Mouse (Mus musculus) forebrain, embryonic 12.5 days (tissue): ENCODE measurements around the gene Nup85. TPM values are rescaled to one million over a fixed set of nuclear protein-coding genes. Genes with fewer than 3 reads are reported as not detected.

ENCODE experiments used
- ATAC-seq: fragments of 200-750 bp; cut with Nextera tagmentation; 2 replicates; pipeline ENCODE4 v1.8.0; 2017; ENCODE audit warnings: moderate TSS enrichment; ENCODE audit not compliant: low FRiP score
- H3K27ac ChIP-seq: fragments of 300-500 bp; sonication (generic); 2 replicates; pipeline ENCODE4 v1.5.1; 2016; ENCODE audit warnings: mild to moderate bottlenecking
- H3K27me3 ChIP-seq: fragments of 300-500 bp; sonication (generic); 2 replicates; pipeline ENCODE4 v1.6.1; 2016; ENCODE audit warnings: mild to moderate bottlenecking
- H3K36me3 ChIP-seq: fragments of 300-500 bp; sonication (generic); replicated peaks from 2 replicates; pipeline ENCODE4 v1.6.1; 2016; ENCODE audit warnings: mild to moderate bottlenecking
- H3K4me1 ChIP-seq: fragments of 300-500 bp; sonication (generic); 2 replicates; pipeline ENCODE4 v1.6.1; 2016
- H3K4me2 ChIP-seq: fragments of 300-500 bp; sonication (generic); 2 replicates; pipeline ENCODE4 v1.6.1; 2016; ENCODE audit warnings: mild to moderate bottlenecking, moderate library complexity
- H3K4me3 ChIP-seq: fragments of 300-500 bp; sonication (generic); replicated peaks from 2 replicates; pipeline ENCODE4 v1.5.1; 2016; ENCODE audit warnings: mild to moderate bottlenecking
- H3K9ac ChIP-seq: fragments of 300-500 bp; sonication (generic); 2 replicates; pipeline ENCODE4 v1.6.1; 2016; ENCODE audit warnings: mild to moderate bottlenecking
- H3K9me3 ChIP-seq: fragments of 300-500 bp; sonication (generic); 2 replicates; pipeline ENCODE4 v1.6.1; 2016
- WGBS: fragments of 180-500 bp; shearing (Covaris S2); methylation state at CpG from one replicate; pipeline ENCODE4 v1.1.7; 2016; 5-methylcytosine and 5-hydroxymethylcytosine counted together
- polyA plus RNA-seq: library from polyadenylated mRNA; unstranded; fragments of >200 nt; fragmentation: Nextera tagmentation; extraction: Ambion mirVana; gene quantifications from 2 replicates; pipeline ENCODE4 v1.2.1, GENCODE M21; 2016

Nup85 gene
- polyA plus RNA-seq, 1 experiment from 2014 or later = 199 TPM

- Histone ChIP-seq H3K36me3 (peaks cover 97% of the 10 kb centered on the region), H3K4me1 (no peaks in the 10 kb centered on the region), H3K9ac (no peak overlapping the region), H3K9me3 (no peaks in the 10 kb centered on the region), H3K27ac (no peak overlapping the region), H3K4me2 (no peak overlapping the region), H3K27me3 (no peaks in the 10 kb centered on the region), H3K4me3 (no peak overlapping the region)
- no peak for ATAC-seq
- WGBS = 92% methylated on average over 9 of the region's 9 CpGs
Observed at GRCm38 (mm10) chr11:115586403-115586802, 22.2 kb downstream of the Nup85 start.

- Histone ChIP-seq H3K4me1 (no peaks in the 10 kb centered on the region), H3K9me3 (no peaks in the 10 kb centered on the region), H3K4me3 (no peak overlapping the region), H3K9ac (no peak overlapping the region), H3K27me3 (no peaks in the 10 kb centered on the region), H3K4me2 (no peak overlapping the region), H3K27ac (no peak overlapping the region), H3K36me3 (peaks cover 96% of the 10 kb centered on the region)
- ATAC-seq = no peak
- 84% methylated on average over 9 of the region's 9 CpGs for WGBS
Observed at GRCm38 (mm10) chr11:115587984-115588383, 23.8 kb downstream of the Nup85 start.

GRCm38 (mm10) chr11:115590526-115591075 is 26.4 kb downstream of the Nup85 start:
- Histone ChIP-seq H3K27ac (no peak overlapping the region), H3K4me1 (no peaks in the 10 kb centered on the region), H3K4me2 (no peak overlapping the region), H3K4me3 (no peak overlapping the region), H3K9me3 (no peaks in the 10 kb centered on the region), H3K9ac (no peak overlapping the region), H3K27me3 (no peaks in the 10 kb centered on the region), H3K36me3 (peaks cover 92% of the 10 kb centered on the region)
- 89% methylated on average over 2 of the region's 2 CpGs for WGBS
- no peak for ATAC-seq

GRCm38 (mm10) chr11:115595209-115595608 is 31.0 kb downstream of the Nup85 start:
- Histone ChIP-seq H3K36me3 (peaks cover 65% of the 10 kb centered on the region), H3K27me3 (no peaks in the 10 kb centered on the region), H3K4me1 (no peaks in the 10 kb centered on the region), H3K4me2 (no peak overlapping the region), H3K27ac (no peak overlapping the region), H3K4me3 (no peak overlapping the region), H3K9ac (no peak overlapping the region), H3K9me3 (no peaks in the 10 kb centered on the region)
- 95% methylated on average over 3 of the region's 3 CpGs for WGBS
- ATAC-seq = no peak

GRCm38 (mm10) chr11:115598309-115598708 is 34.1 kb downstream of the Nup85 start:
- Histone ChIP-seq H3K27ac (no peak overlapping the region), H3K9me3 (no peaks in the 10 kb centered on the region), H3K27me3 (no peaks in the 10 kb centered on the region), H3K36me3 (peaks cover 42% of the 10 kb centered on the region), H3K9ac (no peak overlapping the region), H3K4me2 (no peak overlapping the region), H3K4me1 (peaks cover 16% of the 10 kb centered on the region), H3K4me3 (no peak overlapping the region)
- 94% methylated on average over 4 of the region's 4 CpGs for WGBS
- no peak for ATAC-seq

GRCm38 (mm10) chr11:115599722-115600121 is 35.5 kb downstream of the Nup85 start:
- Histone ChIP-seq H3K27me3 (no peaks in the 10 kb centered on the region), H3K9me3 (no peaks in the 10 kb centered on the region), H3K27ac (no peak overlapping the region), H3K9ac (no peak overlapping the region), H3K4me2 (no peak overlapping the region), H3K4me3 (no peak overlapping the region), H3K4me1 (peaks cover 20% of the 10 kb centered on the region), H3K36me3 (peaks cover 28% of the 10 kb centered on the region)
- no peak for ATAC-seq
- WGBS = 93% methylated on average over 7 of the region's 7 CpGs

- Histone ChIP-seq H3K27ac (no peak overlapping the region), H3K36me3 (peaks cover 23% of the 10 kb centered on the region), H3K4me3 (no peak overlapping the region), H3K9ac (no peak overlapping the region), H3K4me2 (no peak overlapping the region), H3K27me3 (no peaks in the 10 kb centered on the region), H3K9me3 (no peaks in the 10 kb centered on the region), H3K4me1 (peaks cover 30% of the 10 kb centered on the region)
- no peak for ATAC-seq
- WGBS = 96% methylated on average over 15 of the region's 15 CpGs
Observed at GRCm38 (mm10) chr11:115600743-115601142, 36.5 kb downstream of the Nup85 start.

- 97% methylated on average over 4 of the region's 4 CpGs for WGBS
- ATAC-seq = no peak
- Histone ChIP-seq H3K4me1 (peaks cover 31% of the 10 kb centered on the region), H3K9me3 (no peaks in the 10 kb centered on the region), H3K9ac (no peak overlapping the region), H3K27me3 (no peaks in the 10 kb centered on the region), H3K36me3 (peaks cover 23% of the 10 kb centered on the region), H3K27ac (no peak overlapping the region), H3K4me2 (no peak overlapping the region), H3K4me3 (no peak overlapping the region)
Observed at GRCm38 (mm10) chr11:115601174-115601573, 36.9 kb downstream of the Nup85 start.

GRCm38 (mm10) chr11:115603128-115603475 is 38.9 kb downstream of the Nup85 start:
- Histone ChIP-seq H3K9me3 (no peaks in the 10 kb centered on the region), H3K27me3 (no peaks in the 10 kb centered on the region), H3K4me2 (peak overlapping the region; percentile 73), H3K4me3 (peak overlapping the region; percentile 99), H3K4me1 (peaks cover 31% of the 10 kb centered on the region), H3K9ac (peak overlapping the region; percentile 98), H3K27ac (peak overlapping the region; percentile 85), H3K36me3 (peaks cover 32% of the 10 kb centered on the region)
- WGBS = 7% methylated on average over 15 of the region's 15 CpGs
- no peak for ATAC-seq

- H3K27ac ChIP-seq = peak within 1 kb of the TSS; percentile 85
- H3K9me3 ChIP-seq = no peaks in the 10 kb centered on the region
- under 1% methylated on average over 84 of the region's 93 CpGs for WGBS
- peak within 1 kb of the TSS; percentile 98 for H3K9ac ChIP-seq
- H3K4me3 ChIP-seq = peak within 1 kb of the TSS; percentile 99
- peak within 1 kb of the TSS; percentile 73 for H3K4me2 ChIP-seq
- ATAC-seq = peak; percentile 98
- peaks cover 38% of the 10 kb centered on the region for H3K36me3 ChIP-seq
- peaks cover 31% of the 10 kb centered on the region for H3K4me1 ChIP-seq
- no peaks in the 10 kb centered on the region for H3K27me3 ChIP-seq
Observed at GRCm38 (mm10) chr11:115603476-115604303, 39.5 kb downstream of the Nup85 start, which contains the start of the genes Mrps7 and Gga3. Gene Mrps7 (plus strand): TSS chr11:115603925. Gene Gga3 (minus strand): TSS chr11:115604051.

GRCm38 (mm10) chr11:115604304-115604696 is 40.1 kb downstream of the Nup85 start:
- H3K36me3 ChIP-seq = peaks cover 44% of the 10 kb centered on the region
- H3K4me3 ChIP-seq = peak overlapping the region; percentile 99
- H3K27ac ChIP-seq = peak overlapping the region; percentile 85
- peak overlapping the region; percentile 73 for H3K4me2 ChIP-seq
- H3K9ac ChIP-seq = peak overlapping the region; percentile 98
- H3K9me3 ChIP-seq = no peaks in the 10 kb centered on the region
- no peaks in the 10 kb centered on the region for H3K27me3 ChIP-seq
- H3K4me1 ChIP-seq = peaks cover 31% of the 10 kb centered on the region
- ATAC-seq = peak; percentile 22; the same call in 1 of the 2 replicates
- WGBS = under 1% methylated on average over 26 of the region's 26 CpGs

- no peak overlapping the region for H3K4me3 ChIP-seq
- peaks cover 46% of the 10 kb centered on the region for H3K36me3 ChIP-seq
- H3K4me1 ChIP-seq = peaks cover 34% of the 10 kb centered on the region
- no peak overlapping the region for H3K27ac ChIP-seq
- no peak overlapping the region for H3K4me2 ChIP-seq
- no peaks in the 10 kb centered on the region for H3K9me3 ChIP-seq
- no peaks in the 10 kb centered on the region for H3K27me3 ChIP-seq
- WGBS = 91% methylated on average over 18 of the region's 18 CpGs
- ATAC-seq = no peak
- H3K9ac ChIP-seq = no peak overlapping the region
Observed at GRCm38 (mm10) chr11:115606733-115607132, 42.5 kb downstream of the Nup85 start.
